Mouse (Mus musculus): ENCODE data around the gene Gm5640. TPM values are rescaled to one million over a fixed set of nuclear protein-coding genes. Genes with fewer than 3 reads are reported as not detected.
"Not testable (repeated sequence)": the region's sequence is repeated elsewhere in the genome, so short reads cannot be mapped to it uniquely, and the experiment has no call there.

Gm5640 gene
- not detected in 2 replicates for polyA plus RNA-seq (2015; fragmentation: Nextera tagmentation; extraction: Ambion mirVana)

- not testable (repeated sequence) for H3K9ac ChIP-seq; H3K9me3 ChIP-seq (replicated peaks); H3K36me3 ChIP-seq; H3K4me3 ChIP-seq (replicated peaks); H3K27me3 ChIP-seq; H3K4me2 ChIP-seq; H3K4me1 ChIP-seq; H3K27ac ChIP-seq
- WGBS = 56% methylated on average over 2 of the region's 5 CpGs
- ATAC-seq (replicated peaks; ENCODE audit: low FRiP score) = peak; percentile 43; the same call in 1 of the 2 replicates
These were observed at the start of gene Gm5640 for GRCm38 (mm10) chrX:74645466-74646323. Gm5640 (minus strand) TSS chrX:74645635.

- H3K4me3 ChIP-seq (replicated peaks); H3K9me3 ChIP-seq (replicated peaks); H3K9ac ChIP-seq; H3K27ac ChIP-seq; H3K36me3 ChIP-seq; H3K27me3 ChIP-seq; ATAC-seq (replicated peaks; ENCODE audit: low FRiP score); H3K4me1 ChIP-seq; H3K4me2 ChIP-seq: not testable (repeated sequence)
- WGBS = no CpG with 5 or more reads among the region's 1 CpGs
These were observed 958 bp upstream of the Gm5640 start for GRCm38 (mm10) chrX:74646393-74646792.

GRCm38 (mm10) chrX:74592379-74592778 is 53.1 kb downstream of the Gm5640 start, which contains the start of gene Olfr1325:
Olfr1325 (plus strand) TSS chrX:74592679.
- Histone ChIP-seq H3K4me2 (no peak within 1 kb of the TSS), H3K27ac (no peak within 1 kb of the TSS), H3K36me3 (no peaks in the 10 kb centered on the region), H3K4me1 (no peaks in the 10 kb centered on the region), H3K4me3 (replicated peaks) (no peak within 1 kb of the TSS), H3K9me3 (replicated peaks) (no peaks in the 10 kb centered on the region), H3K9ac (no peak within 1 kb of the TSS), H3K27me3 (no peaks in the 10 kb centered on the region)
- no peak for ATAC-seq (replicated peaks; ENCODE audit: low FRiP score)
- 84% methylated on average over 2 of the region's 2 CpGs for WGBS

Other genes with a start within 250 kb of the Gm5640 start
- gene G6pdx, start 216.4 kb downstream of the Gm5640 start, polyA plus RNA-seq (2015; fragmentation: Nextera tagmentation; extraction: Ambion mirVana) = 45.7 and 49.2 TPM in 2 replicates
- gene Gm6880, start 164.2 kb downstream of the Gm5640 start, polyA plus RNA-seq (2015; fragmentation: Nextera tagmentation; extraction: Ambion mirVana) = not detected in 2 replicates
- not detected in 2 replicates for gene Olfr1326-ps1, start 70.7 kb downstream of the Gm5640 start, polyA plus RNA-seq (2015; fragmentation: Nextera tagmentation; extraction: Ambion mirVana)
- gene Olfr1325, start 53.0 kb downstream of the Gm5640 start, polyA plus RNA-seq (2015; fragmentation: Nextera tagmentation; extraction: Ambion mirVana) = not detected in 2 replicates
- not detected in 2 replicates for gene Gm6890, start 95.3 kb upstream of the Gm5640 start, polyA plus RNA-seq (2015; fragmentation: Nextera tagmentation; extraction: Ambion mirVana)
- gene Gm5936, start 191.6 kb upstream of the Gm5640 start, polyA plus RNA-seq (2015; fragmentation: Nextera tagmentation; extraction: Ambion mirVana) = 0.05 TPM in 1 of 2 replicates, not detected in the other

Measured in kidney, embryonic 15.5 days (tissue).